Mouse (Mus musculus): ENCODE data around the gene Rcc1.

DNA sequence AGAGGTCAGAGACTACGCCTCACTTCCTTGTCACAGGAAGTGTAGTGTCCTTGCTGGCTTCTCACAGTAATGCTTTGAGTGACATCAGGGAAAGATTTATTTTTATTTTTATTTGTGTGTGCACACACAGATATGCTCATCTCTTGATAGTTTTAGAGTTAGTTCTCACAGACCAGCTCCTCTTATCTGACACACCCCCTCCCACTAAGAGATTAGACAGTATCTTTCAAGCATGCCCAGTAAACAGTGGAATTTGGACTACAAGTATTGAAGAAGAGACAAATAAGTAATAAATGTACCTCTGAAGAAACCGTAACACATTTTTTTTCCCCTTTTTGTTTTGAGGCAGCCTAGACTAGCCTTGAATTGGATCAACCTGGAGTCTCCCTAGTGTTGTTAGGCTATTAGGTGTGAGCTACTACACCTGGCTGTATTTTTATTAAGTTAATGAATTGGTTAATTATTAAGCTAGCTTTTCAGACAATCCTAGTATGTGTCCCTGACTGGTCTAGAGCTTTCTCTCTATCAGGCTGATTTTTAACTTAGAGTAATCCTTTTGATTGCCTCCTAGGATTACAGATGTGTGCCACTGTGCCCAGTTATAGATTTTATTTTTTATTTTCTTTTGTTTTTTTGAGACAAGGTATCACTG is 27.7 kb upstream of the Rcc1 start:
- TF ChIP-seq CTCF (IDR thresholded peaks at IDR 0.05; ENCODE audit: low read depth) = no peak
- TF ChIP-seq EP300 (IDR thresholded peaks at IDR 0.05; ENCODE audit: low read depth) = no peak
